Mouse (Mus musculus): Measurements from ENCODE around the gene Snapin.

Gene Snapin

DNA sequence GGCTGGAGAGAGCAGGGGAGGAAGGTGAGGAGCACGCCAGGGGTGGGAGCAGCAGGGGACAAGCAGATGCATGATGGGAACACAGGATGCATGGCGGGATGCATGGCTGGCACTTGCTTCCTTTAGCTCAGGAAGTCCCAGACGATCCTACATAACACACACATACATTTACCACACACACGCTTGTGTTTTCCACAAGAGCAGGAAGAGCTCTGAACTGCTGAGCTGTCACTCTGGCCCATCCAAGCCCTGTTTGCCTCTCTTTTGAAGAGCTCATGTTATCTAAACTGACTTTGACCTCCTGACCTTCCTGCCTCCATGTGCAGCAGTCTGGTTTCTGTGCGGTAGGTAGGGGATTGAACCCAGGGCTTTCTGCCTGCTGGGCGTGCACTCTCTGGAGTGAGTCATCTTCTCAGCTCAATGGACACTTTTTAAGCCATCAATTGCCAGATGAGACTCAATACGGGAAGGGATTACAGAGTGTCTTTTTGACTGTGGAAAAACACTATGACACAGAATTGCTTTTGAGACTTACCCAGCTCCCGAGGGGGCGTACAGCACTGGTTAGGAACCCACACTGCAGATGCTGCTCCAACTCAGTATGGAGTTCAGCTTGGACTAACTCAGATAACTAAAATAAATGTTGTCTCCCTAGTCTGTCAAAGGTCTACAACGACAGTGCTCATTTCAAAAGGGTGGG is 39.3 kb downstream of the Snapin start:
- no peak for DNase-seq

DNA sequence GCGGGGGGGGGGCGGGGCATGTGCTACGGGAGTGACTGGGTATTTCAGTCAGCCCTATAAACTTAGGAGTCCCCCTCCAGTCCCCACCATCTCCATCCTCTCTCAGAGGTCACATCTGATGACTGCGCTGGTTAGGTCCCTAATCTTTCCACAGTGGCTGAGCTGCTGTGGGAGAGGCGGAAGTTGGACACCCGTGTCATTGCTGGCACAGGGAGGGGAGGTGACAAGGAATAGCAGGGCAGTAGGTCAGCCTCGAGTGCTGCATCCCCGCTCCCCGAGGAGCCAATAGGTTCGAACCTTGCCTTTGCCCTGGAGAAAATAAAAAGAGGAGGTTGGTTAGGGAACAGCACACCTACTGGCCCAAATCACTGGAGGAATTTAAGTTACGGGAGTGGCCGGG is 40.0 kb downstream of the Snapin start:
- DNase-seq, result no peak

DNA sequence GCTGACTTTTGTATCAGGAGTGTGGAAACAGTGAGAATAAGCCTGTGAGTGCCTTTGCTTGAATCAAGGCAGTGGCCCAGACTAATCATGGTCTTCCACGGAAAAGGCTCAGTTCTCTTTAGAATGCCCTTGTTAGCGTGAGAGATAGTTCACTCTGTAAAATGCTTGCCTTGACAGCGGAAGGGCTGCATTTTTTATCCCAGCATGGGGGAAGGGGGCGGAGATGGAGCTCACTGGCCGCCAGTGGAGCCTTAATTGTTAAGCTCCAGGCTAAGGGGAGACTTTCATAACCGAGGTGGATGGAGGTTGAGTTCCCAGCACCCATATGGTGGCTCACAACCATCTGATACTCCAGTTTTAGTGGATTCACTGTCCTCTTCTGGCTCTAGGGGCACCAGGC is 42.2 kb downstream of the Snapin start:
- no peak for DNase-seq

- DNase-seq, result no peak
These were observed 43.7 kb downstream of the Snapin start for GRCm38 (mm10) chr3:90447123-90447494.

- peak; percentile 39 for DNase-seq
These were observed 44.3 kb downstream of the Snapin start for GRCm38 (mm10) chr3:90446389-90447122.

- no peak for DNase-seq
These were observed 45.2 kb downstream of the Snapin start for GRCm38 (mm10) chr3:90445417-90446200.

DNA sequence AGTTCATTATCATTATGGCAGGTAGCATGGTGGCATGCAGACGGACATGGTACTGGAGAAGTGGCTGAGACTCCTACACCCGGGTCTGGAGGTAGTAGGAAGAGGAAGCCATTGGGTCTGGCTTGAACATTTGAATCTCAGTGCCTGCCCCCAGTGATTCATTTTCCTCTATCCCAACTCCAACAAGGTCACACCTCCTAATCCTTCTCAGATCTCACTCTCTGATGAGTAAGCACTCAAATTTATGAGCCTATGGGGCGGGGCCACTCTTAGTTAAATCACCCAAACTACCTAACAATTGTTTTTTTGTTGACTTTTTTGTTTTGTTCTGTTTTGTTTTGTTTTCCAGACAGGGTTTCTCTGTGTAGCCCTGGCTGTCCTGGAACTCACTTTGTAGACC is 46.9 kb downstream of the Snapin start:
- DNase-seq, result no peak

DNA sequence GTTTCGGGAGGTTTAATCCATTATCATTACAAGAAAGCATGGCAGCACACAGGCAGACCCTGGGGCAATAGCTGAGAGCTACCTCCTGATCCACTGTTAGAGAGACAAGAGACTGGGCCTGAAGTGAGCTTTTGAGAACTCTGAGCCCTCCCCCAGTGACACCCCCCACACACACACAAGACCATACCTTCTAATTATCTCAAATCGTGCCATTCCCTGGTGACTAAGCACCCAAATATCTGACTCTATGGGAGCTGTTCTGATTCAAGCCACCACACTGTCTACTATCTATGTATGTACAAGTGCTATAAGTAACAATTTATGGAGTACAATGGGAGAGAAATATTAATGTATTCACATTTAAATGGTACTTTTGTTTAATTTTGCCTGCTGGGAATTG is 50.1 kb downstream of the Snapin start:
- DNase-seq, result no peak

All from cerebellum, adult 9-11 months (tissue).